Mouse (Mus musculus): ENCODE measurements at regions not wholly inside any gene's neighbourhood (a gene's known extent, or its start where the extent isn't known, plus 50 kb on each side); places are given as distances from the start of the nearest gene placed in this dataset.

DNA sequence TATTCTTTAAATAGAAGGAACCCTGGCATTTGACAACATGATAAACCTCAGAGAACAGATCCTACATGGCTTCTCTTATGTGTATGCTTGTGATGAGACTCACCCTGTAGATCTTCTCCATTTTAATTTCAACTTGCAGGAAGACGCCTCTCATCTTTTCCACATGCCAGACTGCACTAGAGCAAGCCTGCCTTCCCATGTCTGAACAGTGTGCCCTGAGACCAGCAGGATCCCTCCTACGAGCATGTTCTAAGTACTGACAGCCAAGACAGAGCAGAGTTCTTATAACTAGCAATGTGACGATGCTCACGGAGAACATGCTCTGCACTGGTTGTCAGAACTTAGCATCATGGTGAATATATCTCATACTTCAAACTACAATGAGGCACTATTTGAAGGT lies 277.5 kb upstream of the BB014433 start:
- Histone ChIP-seq H3K27me3 (no peaks in the 10 kb centered on the region), H3K4me3 (no peak overlapping the region), H3K4me1 (no peaks in the 10 kb centered on the region), H3K4me2 (no peak overlapping the region), H3K27ac (no peak overlapping the region), H3K36me3 (ENCODE audit: poor library complexity, severe bottlenecking) (no peaks in the 10 kb centered on the region), H3K9ac (no peak overlapping the region), H3K9me3 (replicated peaks) (no peaks in the 10 kb centered on the region)
- 87% methylated on average over 4 of the region's 4 CpGs for WGBS
- no peak for ATAC-seq

GRCm38 (mm10) chr8:15318082-15318816 lies 272.4 kb upstream of the BB014433 start:
- no peak for ATAC-seq
- no peak overlapping the region for H3K27ac ChIP-seq
- H3K27me3 ChIP-seq = no peaks in the 10 kb centered on the region
- 88% methylated on average over 16 of the region's 16 CpGs for WGBS
- no peak overlapping the region for H3K4me3 ChIP-seq
- H3K36me3 ChIP-seq (ENCODE audit: poor library complexity, severe bottlenecking) = no peaks in the 10 kb centered on the region
- H3K9ac ChIP-seq = no peak overlapping the region
- H3K4me1 ChIP-seq = no peaks in the 10 kb centered on the region
- H3K4me2 ChIP-seq = no peak overlapping the region
- no peaks in the 10 kb centered on the region; the same call in 1 of the 2 replicates for H3K9me3 ChIP-seq (replicated peaks)

DNA sequence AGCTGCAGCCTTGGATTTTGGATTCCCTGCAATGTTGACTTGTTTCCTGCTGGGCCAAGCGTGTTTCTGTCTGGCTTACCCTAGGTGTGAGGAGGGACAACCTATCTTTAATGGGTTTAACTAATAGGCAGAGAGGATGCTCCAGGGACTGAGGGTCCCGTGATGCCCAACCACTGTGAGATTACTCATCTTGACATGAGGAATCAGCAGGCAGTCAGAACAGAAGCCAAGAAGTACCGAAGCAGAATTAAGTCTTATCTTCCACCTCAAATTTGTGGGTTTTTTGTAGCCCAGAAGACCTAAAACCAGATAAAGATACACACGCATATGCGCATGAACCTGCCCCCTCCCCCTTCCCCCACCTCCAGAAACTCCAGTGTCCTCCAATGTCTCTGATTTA lies 267.6 kb upstream of the BB014433 start:
- no peak for ATAC-seq
- Histone ChIP-seq H3K9me3 (replicated peaks) (no peaks in the 10 kb centered on the region; the same call in 1 of the 2 replicates), H3K27me3 (no peaks in the 10 kb centered on the region), H3K4me1 (no peaks in the 10 kb centered on the region), H3K27ac (no peak overlapping the region), H3K36me3 (ENCODE audit: poor library complexity, severe bottlenecking) (no peaks in the 10 kb centered on the region), H3K4me3 (no peak overlapping the region), H3K4me2 (no peak overlapping the region), H3K9ac (no peak overlapping the region)
- 93% methylated on average over 5 of the region's 5 CpGs for WGBS

- 65% methylated on average over 4 of the region's 4 CpGs for WGBS
- Histone ChIP-seq H3K9me3 (replicated peaks) (no peaks in the 10 kb centered on the region), H3K4me3 (no peak overlapping the region), H3K4me1 (no peaks in the 10 kb centered on the region), H3K27me3 (no peaks in the 10 kb centered on the region), H3K9ac (no peak overlapping the region), H3K4me2 (no peak overlapping the region), H3K27ac (no peak overlapping the region), H3K36me3 (ENCODE audit: poor library complexity, severe bottlenecking) (no peaks in the 10 kb centered on the region)
- ATAC-seq = 0 out of 2 replicates have a peak, but pooled peaks have one; percentile 43
Measured at GRCm38 (mm10) chr8:15311509-15311908, 265.6 kb upstream of the BB014433 start.

- Histone ChIP-seq H3K9ac (no peak overlapping the region), H3K36me3 (ENCODE audit: poor library complexity, severe bottlenecking) (no peaks in the 10 kb centered on the region), H3K27me3 (no peaks in the 10 kb centered on the region), H3K4me1 (no peaks in the 10 kb centered on the region), H3K9me3 (replicated peaks) (no peaks in the 10 kb centered on the region), H3K4me2 (no peak overlapping the region), H3K27ac (no peak overlapping the region), H3K4me3 (no peak overlapping the region)
- no peak; the same call in 1 of the 2 replicates for ATAC-seq
- 91% methylated on average over 7 of the region's 7 CpGs for WGBS
Measured at GRCm38 (mm10) chr8:15311045-15311444, 265.2 kb upstream of the BB014433 start.

DNA sequence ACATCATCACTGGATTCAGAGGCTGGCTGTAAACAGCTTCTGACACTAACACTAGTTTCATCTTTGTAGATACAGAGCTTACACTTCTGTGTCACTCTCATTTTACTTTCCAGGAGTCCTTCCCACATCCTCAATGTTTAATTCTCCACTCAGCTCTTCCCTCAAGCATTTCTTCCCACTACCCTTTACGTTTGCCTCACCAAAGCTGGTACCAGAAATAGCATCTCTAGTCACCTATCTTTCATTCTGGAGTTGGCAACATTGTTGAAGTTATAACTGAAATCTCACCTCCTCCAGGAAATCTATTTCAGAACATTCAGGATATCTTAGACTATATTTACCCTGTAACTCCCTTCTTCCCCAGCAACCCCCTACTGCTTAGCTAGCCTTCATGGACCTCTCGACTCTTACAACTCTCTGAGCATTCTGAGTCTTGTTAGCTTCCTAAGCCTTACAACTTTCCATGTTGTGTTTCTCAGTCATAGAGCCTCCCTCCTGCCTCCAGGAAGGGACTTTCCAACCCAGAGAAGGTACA lies 258.3 kb upstream of the BB014433 start:
- ATAC-seq = no peak
- Histone ChIP-seq H3K4me1 (no peaks in the 10 kb centered on the region), H3K27ac (no peak overlapping the region), H3K4me2 (no peak overlapping the region), H3K4me3 (no peak overlapping the region), H3K9ac (no peak overlapping the region), H3K9me3 (replicated peaks) (no peaks in the 10 kb centered on the region), H3K36me3 (ENCODE audit: poor library complexity, severe bottlenecking) (no peaks in the 10 kb centered on the region), H3K27me3 (no peaks in the 10 kb centered on the region)
- WGBS = 91% methylated on average over 2 of the region's 2 CpGs

- H3K4me1 ChIP-seq = peaks cover 16% of the 10 kb centered on the region
Measured at GRCm38 (mm10) chr8:15273775-15274174, 227.9 kb upstream of the BB014433 start.

DNA sequence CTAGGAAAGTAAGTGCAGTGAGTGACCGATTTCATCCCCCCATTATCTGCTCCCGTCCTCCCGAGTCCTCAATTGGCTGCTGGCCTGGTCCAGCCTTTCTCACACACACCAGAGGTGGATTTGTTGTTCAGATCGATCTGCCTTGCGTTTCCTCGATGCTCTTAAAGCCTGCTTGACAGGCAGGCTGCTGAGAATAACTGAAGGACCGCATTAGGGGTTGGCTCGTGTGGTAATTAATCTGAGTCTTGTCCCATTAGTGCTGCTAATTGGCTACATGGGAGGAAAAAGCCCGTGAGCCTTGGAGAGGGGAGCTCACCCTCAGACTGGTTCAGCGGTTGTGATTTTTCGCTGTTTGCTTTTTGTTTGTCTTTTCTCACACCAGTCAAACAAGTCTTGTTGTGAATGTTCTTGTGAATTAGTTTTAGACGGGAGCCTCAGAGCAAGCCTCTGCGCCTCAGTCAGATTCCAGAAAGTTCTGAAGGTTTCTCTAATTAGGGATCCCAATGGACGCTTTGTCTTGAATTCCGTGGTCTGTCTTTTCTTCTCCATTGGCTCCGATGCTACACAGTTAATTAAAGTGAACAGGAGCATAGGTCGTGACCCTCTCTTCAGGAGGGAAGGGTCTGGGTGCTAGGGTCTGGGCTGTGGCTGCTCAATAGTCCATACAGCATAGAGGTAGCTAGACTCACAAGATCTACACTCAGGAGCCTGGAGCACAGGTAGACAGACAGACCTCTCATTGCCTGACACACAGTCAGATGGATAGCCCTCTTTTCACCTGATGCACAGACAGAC lies 226.1 kb upstream of the BB014433 start:
- H3K9me3 ChIP-seq (replicated peaks) = no peaks in the 10 kb centered on the region
- peaks cover 5% of the 10 kb centered on the region for H3K27me3 ChIP-seq
- H3K27ac ChIP-seq = no peak overlapping the region
- ATAC-seq = peak; percentile 81
- H3K4me3 ChIP-seq = no peak overlapping the region
- H3K4me1 ChIP-seq = peaks cover 16% of the 10 kb centered on the region
- no peaks in the 10 kb centered on the region for H3K36me3 ChIP-seq (ENCODE audit: poor library complexity, severe bottlenecking)
- 3% methylated on average over 17 of the region's 17 CpGs for WGBS
- peak overlapping the region; percentile 36 for H3K4me2 ChIP-seq
- H3K9ac ChIP-seq = no peak overlapping the region

More at GRCm38 (mm10) chr8:15273775-15274174, 227.9 kb upstream of the BB014433 start:
- Histone ChIP-seq H3K9ac (no peak overlapping the region), H3K27me3 (peaks cover 5% of the 10 kb centered on the region), H3K4me2 (no peak overlapping the region), H3K27ac (no peak overlapping the region), H3K4me3 (no peak overlapping the region), H3K36me3 (ENCODE audit: poor library complexity, severe bottlenecking) (no peaks in the 10 kb centered on the region), H3K9me3 (replicated peaks) (no peaks in the 10 kb centered on the region)
- 20% methylated on average over 5 of the region's 5 CpGs for WGBS
- no peak for ATAC-seq

- Histone ChIP-seq H3K9ac (no peak overlapping the region), H3K4me1 (peaks cover 16% of the 10 kb centered on the region), H3K9me3 (replicated peaks) (peaks cover 3% of the 10 kb centered on the region; the same call in 1 of the 2 replicates), H3K27ac (no peak overlapping the region), H3K27me3 (peaks cover 5% of the 10 kb centered on the region), H3K36me3 (ENCODE audit: poor library complexity, severe bottlenecking) (no peaks in the 10 kb centered on the region), H3K4me3 (no peak overlapping the region), H3K4me2 (no peak overlapping the region)
- peak; percentile 26; the same call in 1 of the 2 replicates for ATAC-seq
- 5% methylated on average over 5 of the region's 5 CpGs for WGBS
Measured at GRCm38 (mm10) chr8:15270290-15270689, 224.4 kb upstream of the BB014433 start.

GRCm38 (mm10) chr8:15244770-15245485 lies 199.1 kb upstream of the BB014433 start:
- no peaks in the 10 kb centered on the region for H3K27me3 ChIP-seq
- H3K36me3 ChIP-seq (ENCODE audit: poor library complexity, severe bottlenecking) = no peaks in the 10 kb centered on the region
- whole genome bisulfite sequencing = 90% methylated on average over 12 of the region's 12 CpGs
- no peak overlapping the region for H3K4me2 ChIP-seq
- H3K4me3 ChIP-seq = no peak overlapping the region
- H3K27ac ChIP-seq = no peak overlapping the region
- no peak for ATAC-seq
- H3K4me1 ChIP-seq = no peaks in the 10 kb centered on the region
- no peak overlapping the region for H3K9ac ChIP-seq
- H3K9me3 ChIP-seq (replicated peaks) = no peaks in the 10 kb centered on the region

- Histone ChIP-seq H3K4me3 (no peak overlapping the region), H3K4me2 (no peak overlapping the region), H3K27ac (no peak overlapping the region), H3K27me3 (no peaks in the 10 kb centered on the region), H3K9ac (no peak overlapping the region), H3K36me3 (ENCODE audit: poor library complexity, severe bottlenecking) (no peaks in the 10 kb centered on the region), H3K4me1 (no peaks in the 10 kb centered on the region), H3K9me3 (replicated peaks) (no peaks in the 10 kb centered on the region)
- no peak for ATAC-seq
- WGBS = 83% methylated on average over 3 of the region's 3 CpGs
Measured at GRCm38 (mm10) chr8:15235410-15235809, 189.5 kb upstream of the BB014433 start.

DNA sequence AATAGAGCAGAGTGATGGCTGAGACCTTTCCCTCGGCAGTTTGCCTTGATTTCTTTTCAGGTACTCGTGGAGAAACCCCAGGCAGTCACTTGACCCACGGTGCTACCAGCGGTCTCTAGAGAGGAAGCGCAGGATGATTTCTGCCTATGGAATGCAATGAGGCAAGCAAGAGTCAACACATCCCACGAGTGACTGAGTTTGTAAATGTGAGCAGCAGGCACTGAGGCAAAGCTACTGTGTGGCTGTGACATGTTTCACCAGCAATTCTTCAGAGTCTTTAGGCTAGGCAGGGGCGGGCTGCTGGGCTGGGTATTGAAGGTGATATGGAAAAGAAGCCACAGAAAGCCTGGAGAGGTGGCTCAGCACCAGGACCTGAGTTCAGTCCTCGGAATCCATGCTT lies 187.4 kb upstream of the BB014433 start:
- Histone ChIP-seq H3K27ac (no peak overlapping the region), H3K36me3 (ENCODE audit: poor library complexity, severe bottlenecking) (no peaks in the 10 kb centered on the region), H3K9me3 (replicated peaks) (no peaks in the 10 kb centered on the region), H3K4me1 (no peaks in the 10 kb centered on the region), H3K9ac (no peak overlapping the region), H3K4me2 (no peak overlapping the region), H3K4me3 (no peak overlapping the region), H3K27me3 (no peaks in the 10 kb centered on the region)
- WGBS = 65% methylated on average over 8 of the region's 8 CpGs
- no peak for ATAC-seq
